Mouse (Mus musculus): ENCODE data around the gene Tnfrsf12a. TPM values are rescaled to one million over a fixed set of nuclear protein-coding genes. Genes with fewer than 3 reads are reported as not detected.
A peak's percentile ranks its signal among the peaks of the same experiment; 100 is the strongest.

Tnfrsf12a gene
- polyA plus RNA-seq, 1 experiment from 2014 or later, result 118 TPM

GRCm38 (mm10) chr17:23703301-23703700 is 26.0 kb upstream of the Tnfrsf12a start:
- no peak overlapping the region for H3K4me2 ChIP-seq
- H3K36me3 ChIP-seq, result no peaks in the 10 kb centered on the region
- no peak overlapping the region for H3K4me3 ChIP-seq
- peaks cover 85% of the 10 kb centered on the region for H3K27me3 ChIP-seq (replicated peaks)
- no peak overlapping the region for H3K9ac ChIP-seq
- H3K9me3 ChIP-seq, result no peaks in the 10 kb centered on the region
- no peak for ATAC-seq (ENCODE audit: extremely low read depth, insufficient number of reproducible peaks, low FRiP score, low TSS enrichment)
- H3K27ac ChIP-seq (replicated peaks), result no peak overlapping the region
- WGBS, result 73% methylated on average over 9 of the region's 9 CpGs
- H3K4me1 ChIP-seq, result peaks cover 10% of the 10 kb centered on the region

GRCm38 (mm10) chr17:23700079-23700478 is 22.8 kb upstream of the Tnfrsf12a start:
- Histone ChIP-seq H3K4me3 (peak overlapping the region; percentile 76), H3K27me3 (replicated peaks) (peaks cover 88% of the 10 kb centered on the region), H3K9ac (peak overlapping the region; percentile 81), H3K4me1 (peaks cover 10% of the 10 kb centered on the region), H3K36me3 (no peaks in the 10 kb centered on the region), H3K27ac (replicated peaks) (no peak overlapping the region), H3K9me3 (no peaks in the 10 kb centered on the region), H3K4me2 (peak overlapping the region; percentile 100)
- ATAC-seq (ENCODE audit: extremely low read depth, insufficient number of reproducible peaks, low FRiP score, low TSS enrichment), result peak; percentile 86
- under 1% methylated on average over 28 of the region's 28 CpGs for WGBS

- H3K27me3 ChIP-seq (replicated peaks), result peaks cover 89% of the 10 kb centered on the region
- ATAC-seq (ENCODE audit: extremely low read depth, insufficient number of reproducible peaks, low FRiP score, low TSS enrichment), result no peak
- H3K27ac ChIP-seq (replicated peaks), result no peak overlapping the region
- peak overlapping the region; percentile 100 for H3K4me2 ChIP-seq
- peak overlapping the region; percentile 81 for H3K9ac ChIP-seq
- H3K4me1 ChIP-seq, result peaks cover 10% of the 10 kb centered on the region
- H3K36me3 ChIP-seq, result no peaks in the 10 kb centered on the region
- peak overlapping the region; percentile 76 for H3K4me3 ChIP-seq
- under 1% methylated on average over 85 of the region's 101 CpGs for WGBS
- no peaks in the 10 kb centered on the region for H3K9me3 ChIP-seq
Measured at GRCm38 (mm10) chr17:23699131-23700077, 22.1 kb upstream of the Tnfrsf12a start.

- no peak for ATAC-seq (ENCODE audit: extremely low read depth, insufficient number of reproducible peaks, low FRiP score, low TSS enrichment)
- 22% methylated on average over 3 of the region's 3 CpGs for WGBS
Measured at GRCm38 (mm10) chr17:23695801-23696200, 18.5 kb upstream of the Tnfrsf12a start.

GRCm38 (mm10) chr17:23694491-23694890 is 17.2 kb upstream of the Tnfrsf12a start:
- no peak overlapping the region for H3K27ac ChIP-seq (replicated peaks)
- no peaks in the 10 kb centered on the region for H3K36me3 ChIP-seq
- no peak overlapping the region for H3K4me2 ChIP-seq
- H3K4me3 ChIP-seq, result no peak overlapping the region
- H3K9ac ChIP-seq, result no peak overlapping the region
- no peaks in the 10 kb centered on the region for H3K9me3 ChIP-seq
- H3K27me3 ChIP-seq (replicated peaks), result peaks cover 65% of the 10 kb centered on the region
- H3K4me1 ChIP-seq, result peaks cover 6% of the 10 kb centered on the region
- WGBS, result 60% methylated on average over 1 of the region's 1 CpGs
- no peak for ATAC-seq (ENCODE audit: extremely low read depth, insufficient number of reproducible peaks, low FRiP score, low TSS enrichment)

More at GRCm38 (mm10) chr17:23695801-23696200, 18.5 kb upstream of the Tnfrsf12a start:
- Histone ChIP-seq H3K4me1 (peaks cover 10% of the 10 kb centered on the region), H3K4me3 (no peak overlapping the region), H3K9ac (no peak overlapping the region), H3K27ac (replicated peaks) (no peak overlapping the region), H3K4me2 (no peak overlapping the region), H3K9me3 (no peaks in the 10 kb centered on the region), H3K36me3 (no peaks in the 10 kb centered on the region), H3K27me3 (replicated peaks) (peaks cover 78% of the 10 kb centered on the region)

- H3K9me3 ChIP-seq, result no peaks in the 10 kb centered on the region
- WGBS, result 25% methylated on average over 15 of the region's 15 CpGs
- ATAC-seq (ENCODE audit: extremely low read depth, insufficient number of reproducible peaks, low FRiP score, low TSS enrichment), result no peak
- H3K9ac ChIP-seq, result no peak within 1 kb of the TSS
- no peak within 1 kb of the TSS for H3K4me2 ChIP-seq
- H3K27ac ChIP-seq (replicated peaks), result no peak within 1 kb of the TSS
- no peaks in the 10 kb centered on the region for H3K36me3 ChIP-seq
- peaks cover 68% of the 10 kb centered on the region for H3K27me3 ChIP-seq (replicated peaks)
- H3K4me1 ChIP-seq, result peaks cover 7% of the 10 kb centered on the region
- H3K4me3 ChIP-seq, result no peak within 1 kb of the TSS
Measured at GRCm38 (mm10) chr17:23683856-23684672, 6.8 kb upstream of the Tnfrsf12a start, which contains the start of gene Cldn9. TSS of gene Cldn9 (minus strand) at chr17:23684026.

GRCm38 (mm10) chr17:23683226-23683625 is 6.0 kb upstream of the Tnfrsf12a start:
- Histone ChIP-seq H3K4me3 (no peak overlapping the region), H3K9me3 (no peaks in the 10 kb centered on the region), H3K4me2 (no peak overlapping the region), H3K4me1 (peaks cover 7% of the 10 kb centered on the region), H3K9ac (no peak overlapping the region), H3K36me3 (no peaks in the 10 kb centered on the region), H3K27ac (replicated peaks) (no peak overlapping the region), H3K27me3 (replicated peaks) (peaks cover 76% of the 10 kb centered on the region)
- no peak for ATAC-seq (ENCODE audit: extremely low read depth, insufficient number of reproducible peaks, low FRiP score, low TSS enrichment)
- WGBS, result 17% methylated on average over 15 of the region's 15 CpGs

GRCm38 (mm10) chr17:23682530-23682929 is 5.3 kb upstream of the Tnfrsf12a start:
- WGBS, result 50% methylated on average over 3 of the region's 3 CpGs
- ATAC-seq (ENCODE audit: extremely low read depth, insufficient number of reproducible peaks, low FRiP score, low TSS enrichment), result no peak
- Histone ChIP-seq H3K27ac (replicated peaks) (no peak overlapping the region), H3K4me1 (peaks cover 10% of the 10 kb centered on the region), H3K9me3 (no peaks in the 10 kb centered on the region), H3K4me2 (no peak overlapping the region), H3K9ac (no peak overlapping the region), H3K4me3 (no peak overlapping the region), H3K36me3 (no peaks in the 10 kb centered on the region), H3K27me3 (replicated peaks) (peaks cover 83% of the 10 kb centered on the region)

- no peaks in the 10 kb centered on the region for H3K36me3 ChIP-seq
- H3K4me3 ChIP-seq, result no peak overlapping the region
- H3K4me1 ChIP-seq, result peaks cover 12% of the 10 kb centered on the region
- no peaks in the 10 kb centered on the region for H3K9me3 ChIP-seq
- WGBS, result 48% methylated on average over 4 of the region's 4 CpGs
- no peak overlapping the region for H3K4me2 ChIP-seq
- H3K27me3 ChIP-seq (replicated peaks), result peaks cover 84% of the 10 kb centered on the region
- ATAC-seq (ENCODE audit: extremely low read depth, insufficient number of reproducible peaks, low FRiP score, low TSS enrichment), result no peak
- no peak overlapping the region for H3K27ac ChIP-seq (replicated peaks)
- H3K9ac ChIP-seq, result no peak overlapping the region
Measured at GRCm38 (mm10) chr17:23682092-23682491, 4.8 kb upstream of the Tnfrsf12a start.

GRCm38 (mm10) chr17:23681086-23681485 is 3.8 kb upstream of the Tnfrsf12a start:
- no peak for ATAC-seq (ENCODE audit: extremely low read depth, insufficient number of reproducible peaks, low FRiP score, low TSS enrichment)
- no peaks in the 10 kb centered on the region for H3K36me3 ChIP-seq
- H3K27me3 ChIP-seq (replicated peaks), result peaks cover 84% of the 10 kb centered on the region
- H3K4me1 ChIP-seq, result peaks cover 16% of the 10 kb centered on the region
- no peak overlapping the region for H3K4me2 ChIP-seq
- WGBS, result 59% methylated on average over 10 of the region's 10 CpGs
- H3K27ac ChIP-seq (replicated peaks), result no peak overlapping the region
- no peaks in the 10 kb centered on the region for H3K9me3 ChIP-seq
- H3K9ac ChIP-seq, result no peak overlapping the region
- no peak overlapping the region for H3K4me3 ChIP-seq

- Histone ChIP-seq H3K4me3 (peak overlapping the region; percentile 41), H3K27ac (replicated peaks) (no peak overlapping the region), H3K4me1 (peaks cover 24% of the 10 kb centered on the region), H3K36me3 (peaks cover 5% of the 10 kb centered on the region; the same call in 1 of the 2 replicates), H3K9me3 (no peaks in the 10 kb centered on the region), H3K9ac (no peak overlapping the region), H3K27me3 (replicated peaks) (peaks cover 79% of the 10 kb centered on the region), H3K4me2 (no peak overlapping the region)
- WGBS, result 60% methylated on average over 9 of the region's 9 CpGs
- ATAC-seq (ENCODE audit: extremely low read depth, insufficient number of reproducible peaks, low FRiP score, low TSS enrichment), result no peak
Measured at GRCm38 (mm10) chr17:23680336-23680735, 3.1 kb upstream of the Tnfrsf12a start.
